Mouse (Mus musculus) subcutaneous adipose tissue, adult 2 months (tissue): ENCODE data around the gene Mustn1. TPM values are rescaled to one million over a fixed set of nuclear protein-coding genes. Genes with fewer than 3 reads are reported as not detected.

Experiments
- polyA plus RNA-seq: library from polyadenylated mRNA; depleted of rRNA; stranded (reverse); fragments of >200 nt; gene quantifications from 2 replicates; pipeline ENCODE4 v1.2.3, GENCODE M21; 2012; ENCODE audit warnings: low replicate concordance; rRNA removed

Mustn1 gene
- polyA plus RNA-seq: 27.6 and 60.8 TPM in 2 replicates

GRCm38 (mm10) chr14:30878958-30879571 lies at the start of gene Mustn1:
Mustn1 (plus strand) TSS chr14:30879200.

GRCm38 (mm10) chr14:30886204-30886603 lies 7.2 kb downstream of the Mustn1 start, which contains the start of gene Itih4:
Itih4 (plus strand) TSS chr14:30886476.

GRCm38 (mm10) chr14:30923375-30924105 lies 44.5 kb downstream of the Mustn1 start, which contains the start of gene Itih3:
Itih3 (minus strand) TSS chr14:30923760.

Other genes starting within 250 kb of the Mustn1 start
- gene Rft1, start 224.8 kb upstream of the Mustn1 start, polyA plus RNA-seq: 29.2 and 30.9 TPM in 2 replicates
- 2.0 and 4.2 TPM in 2 replicates for gene Sfmbt1, start 164.4 kb upstream of the Mustn1 start, polyA plus RNA-seq
- gene Tmem110, start 53.6 kb upstream of the Mustn1 start, polyA plus RNA-seq: 32.3 and 40.5 TPM in 2 replicates
- 3.2 and 4.9 TPM in 2 replicates for gene Itih4, start 7.3 kb downstream of the Mustn1 start, polyA plus RNA-seq
- 0.43 and 1.0 TPM in 2 replicates for gene Itih3, start 44.6 kb downstream of the Mustn1 start, polyA plus RNA-seq
- 0.17 and 0.46 TPM in 2 replicates for gene Itih1, start 64.1 kb downstream of the Mustn1 start, polyA plus RNA-seq
- gene Nek4, start 72.2 kb downstream of the Mustn1 start, polyA plus RNA-seq: 3.1 and 5.7 TPM in 2 replicates
- 32.5 and 46.0 TPM in 2 replicates for gene Glt8d1, start 122.2 kb downstream of the Mustn1 start, polyA plus RNA-seq
- 208 and 223 TPM in 2 replicates for gene Spcs1, start 122.5 kb downstream of the Mustn1 start, polyA plus RNA-seq
- gene Pbrm1, start 139.9 kb downstream of the Mustn1 start, polyA plus RNA-seq: 10.7 and 21.0 TPM in 2 replicates
- 16.2 and 42.3 TPM in 2 replicates for gene Gnl3, start 140.0 kb downstream of the Mustn1 start, polyA plus RNA-seq
- 24.2 and 50.4 TPM in 2 replicates for gene Smim4, start 249.8 kb downstream of the Mustn1 start, polyA plus RNA-seq